Mouse (Mus musculus): ENCODE results near the gene Trir. TPM values are rescaled to one million over a fixed set of nuclear protein-coding genes. Genes with fewer than 3 reads are reported as not detected.

The Trir gene
- polyA plus RNA-seq, 1 experiment, result 321 TPM

- no peaks in the 10 kb centered on the region for H3K79me3 ChIP-seq (ENCODE audit: low read depth)
- H3ac ChIP-seq (ENCODE audit: control insufficient read depth, insufficient read length, low read depth), result peak overlapping the region; percentile 66
- H3K4me3 ChIP-seq (ENCODE audit: insufficient read depth, poor library complexity, severe bottlenecking), result no peak overlapping the region
- no peaks in the 10 kb centered on the region for H3K27me3 ChIP-seq (ENCODE audit: control insufficient read depth, insufficient read depth, insufficient read length)
- no peaks in the 10 kb centered on the region for H3K79me2 ChIP-seq (ENCODE audit: control insufficient read depth, insufficient read depth)
- no peaks in the 10 kb centered on the region for H3K36me3 ChIP-seq (ENCODE audit: control insufficient read depth, insufficient read depth)
- TF ChIP-seq CEBPB (IDR thresholded peaks at IDR 0.05; ENCODE audit: low read depth), result no peak
- no peak for TF ChIP-seq MYOD1 (IDR thresholded peaks at IDR 0.05; ENCODE audit: control insufficient read depth, insufficient read length, low read depth)
- TF ChIP-seq MYOG (IDR thresholded peaks at IDR 0.05; ENCODE audit: control insufficient read depth, extremely low read depth, insufficient read length), result no peak
- TF ChIP-seq MAX (IDR thresholded peaks at IDR 0.05), result no peak
- TF ChIP-seq CTCF (IDR thresholded peaks at IDR 0.05; ENCODE audit: control insufficient read depth, insufficient read depth, insufficient read length), result no peak
- TF ChIP-seq USF1 (IDR thresholded peaks at IDR 0.05; ENCODE audit: low read depth), result no peak
- no peak for TF ChIP-seq FOSL1 (IDR thresholded peaks at IDR 0.05; ENCODE audit: insufficient read depth, low read length, poor library complexity, severe bottlenecking)
Observed at GRCm38 (mm10) chr8:84986379-84986945, 40.2 kb upstream of the Trir start.

GRCm38 (mm10) chr8:84987388-84987787 lies 39.2 kb upstream of the Trir start:
- no peaks in the 10 kb centered on the region for H3K79me3 ChIP-seq (ENCODE audit: low read depth)
- no peak overlapping the region for H3K4me3 ChIP-seq (ENCODE audit: insufficient read depth, poor library complexity, severe bottlenecking)
- H3K36me3 ChIP-seq (ENCODE audit: control insufficient read depth, insufficient read depth), result no peaks in the 10 kb centered on the region
- H3K27me3 ChIP-seq (ENCODE audit: control insufficient read depth, insufficient read depth, insufficient read length), result no peaks in the 10 kb centered on the region
- H3ac ChIP-seq (ENCODE audit: control insufficient read depth, insufficient read length, low read depth), result no peak overlapping the region
- no peak for TF ChIP-seq MYOG (IDR thresholded peaks at IDR 0.05; ENCODE audit: control insufficient read depth, extremely low read depth, insufficient read length)
- no peaks in the 10 kb centered on the region for H3K79me2 ChIP-seq (ENCODE audit: control insufficient read depth, insufficient read depth)

GRCm38 (mm10) chr8:84987903-84988302 lies 38.7 kb upstream of the Trir start:
- Histone ChIP-seq H3K4me3 (ENCODE audit: insufficient read depth, poor library complexity, severe bottlenecking) (no peak overlapping the region), H3K27me3 (ENCODE audit: control insufficient read depth, insufficient read depth, insufficient read length) (no peaks in the 10 kb centered on the region), H3K79me3 (ENCODE audit: low read depth) (no peaks in the 10 kb centered on the region), H3K79me2 (ENCODE audit: control insufficient read depth, insufficient read depth) (no peaks in the 10 kb centered on the region), H3K36me3 (ENCODE audit: control insufficient read depth, insufficient read depth) (no peaks in the 10 kb centered on the region), H3ac (ENCODE audit: control insufficient read depth, insufficient read length, low read depth) (no peak overlapping the region)
- no peak for TF ChIP-seq MAX (IDR thresholded peaks at IDR 0.05)
- no peak for TF ChIP-seq MYOD1 (IDR thresholded peaks at IDR 0.05; ENCODE audit: control insufficient read depth, insufficient read length, low read depth)
- TF ChIP-seq FOSL1 (IDR thresholded peaks at IDR 0.05; ENCODE audit: insufficient read depth, low read length, poor library complexity, severe bottlenecking), result no peak
- no peak for TF ChIP-seq USF1 (IDR thresholded peaks at IDR 0.05; ENCODE audit: low read depth)
- TF ChIP-seq CTCF (IDR thresholded peaks at IDR 0.05; ENCODE audit: control insufficient read depth, insufficient read depth, insufficient read length), result no peak
- no peak for TF ChIP-seq MYOG (IDR thresholded peaks at IDR 0.05; ENCODE audit: control insufficient read depth, extremely low read depth, insufficient read length)
- TF ChIP-seq CEBPB (IDR thresholded peaks at IDR 0.05; ENCODE audit: low read depth), result no peak

GRCm38 (mm10) chr8:84989311-84989731 lies 37.3 kb upstream of the Trir start:
- no peaks in the 10 kb centered on the region for H3K27me3 ChIP-seq (ENCODE audit: control insufficient read depth, insufficient read depth, insufficient read length)
- no peaks in the 10 kb centered on the region for H3K36me3 ChIP-seq (ENCODE audit: control insufficient read depth, insufficient read depth)
- H3K79me3 ChIP-seq (ENCODE audit: low read depth), result no peaks in the 10 kb centered on the region
- no peak for TF ChIP-seq MAX (IDR thresholded peaks at IDR 0.05)
- no peaks in the 10 kb centered on the region for H3K79me2 ChIP-seq (ENCODE audit: control insufficient read depth, insufficient read depth)
- H3ac ChIP-seq (ENCODE audit: control insufficient read depth, insufficient read length, low read depth), result peak overlapping the region; percentile 8
- no peak overlapping the region for H3K4me3 ChIP-seq (ENCODE audit: insufficient read depth, poor library complexity, severe bottlenecking)

GRCm38 (mm10) chr8:84989810-84990209 lies 36.8 kb upstream of the Trir start:
- peak overlapping the region; percentile 35 for H3K4me3 ChIP-seq (ENCODE audit: insufficient read depth, poor library complexity, severe bottlenecking)
- TF ChIP-seq MYOD1 (IDR thresholded peaks at IDR 0.05; ENCODE audit: control insufficient read depth, insufficient read length, low read depth) (no peak), MAX (IDR thresholded peaks at IDR 0.05) (peak; percentile 27), CTCF (IDR thresholded peaks at IDR 0.05; ENCODE audit: control insufficient read depth, insufficient read depth, insufficient read length) (peak; percentile 88)
- no peaks in the 10 kb centered on the region for H3K36me3 ChIP-seq (ENCODE audit: control insufficient read depth, insufficient read depth)
- no peaks in the 10 kb centered on the region for H3K79me3 ChIP-seq (ENCODE audit: low read depth)
- no peaks in the 10 kb centered on the region for H3K27me3 ChIP-seq (ENCODE audit: control insufficient read depth, insufficient read depth, insufficient read length)
- no peaks in the 10 kb centered on the region for H3K79me2 ChIP-seq (ENCODE audit: control insufficient read depth, insufficient read depth)
- H3ac ChIP-seq (ENCODE audit: control insufficient read depth, insufficient read length, low read depth), result peak overlapping the region; percentile 62

- H3K4me3 ChIP-seq (ENCODE audit: insufficient read depth, poor library complexity, severe bottlenecking), result peak within 1 kb of the TSS; percentile 35
- H3K27me3 ChIP-seq (ENCODE audit: control insufficient read depth, insufficient read depth, insufficient read length), result no peaks in the 10 kb centered on the region
- no peaks in the 10 kb centered on the region for H3K79me3 ChIP-seq (ENCODE audit: low read depth)
- peak within 1 kb of the TSS; percentile 79 for H3ac ChIP-seq (ENCODE audit: control insufficient read depth, insufficient read length, low read depth)
- no peaks in the 10 kb centered on the region for H3K79me2 ChIP-seq (ENCODE audit: control insufficient read depth, insufficient read depth)
- TF ChIP-seq MYOG (IDR thresholded peaks at IDR 0.05; ENCODE audit: control insufficient read depth, extremely low read depth, insufficient read length) (no peak), CTCF (IDR thresholded peaks at IDR 0.05; ENCODE audit: control insufficient read depth, insufficient read depth, insufficient read length) (peak; percentile 92), CEBPB (IDR thresholded peaks at IDR 0.05; ENCODE audit: low read depth) (no peak), MAX (IDR thresholded peaks at IDR 0.05) (peak; percentile 27), FOSL1 (IDR thresholded peaks at IDR 0.05; ENCODE audit: insufficient read depth, low read length, poor library complexity, severe bottlenecking) (no peak), MYOD1 (IDR thresholded peaks at IDR 0.05; ENCODE audit: control insufficient read depth, insufficient read length, low read depth) (no peak), USF1 (IDR thresholded peaks at IDR 0.05; ENCODE audit: low read depth) (peak; percentile 97)
- no peaks in the 10 kb centered on the region for H3K36me3 ChIP-seq (ENCODE audit: control insufficient read depth, insufficient read depth)
Observed at GRCm38 (mm10) chr8:84990349-84990748, 36.3 kb upstream of the Trir start, which contains the start of gene Hook2. Gene Hook2, plus strand, starts transcription at chr8:84990603.

Data from C2C12 (cell line).